Mouse (Mus musculus) kidney, postnatal 25 days (tissue): ENCODE results near the gene Rftn2.
A peak's percentile ranks its signal among the peaks of the same experiment; 100 is the strongest.

Source experiments
- DNase-seq, 2 experiments: peaks; one replicate each; pipeline ENCODE4 v3.0.0; 2021; ENCODE audit warnings: mixed read lengths in 2 of 2

The Rftn2 gene

GRCm38 (mm10) chr1:55226011-55226857 lies at the start of gene Rftn2:
Gene Rftn2 (minus strand): TSS chr1:55226782.
- DNase-seq, result peak in 1 of 2 experiments; percentile 27

GRCm38 (mm10) chr1:55265447-55265846 lies 38.9 kb upstream of the Rftn2 start:
- no peak for DNase-seq

- no peak for DNase-seq
Measured at GRCm38 (mm10) chr1:55264385-55264784, 37.8 kb upstream of the Rftn2 start.

DNA sequence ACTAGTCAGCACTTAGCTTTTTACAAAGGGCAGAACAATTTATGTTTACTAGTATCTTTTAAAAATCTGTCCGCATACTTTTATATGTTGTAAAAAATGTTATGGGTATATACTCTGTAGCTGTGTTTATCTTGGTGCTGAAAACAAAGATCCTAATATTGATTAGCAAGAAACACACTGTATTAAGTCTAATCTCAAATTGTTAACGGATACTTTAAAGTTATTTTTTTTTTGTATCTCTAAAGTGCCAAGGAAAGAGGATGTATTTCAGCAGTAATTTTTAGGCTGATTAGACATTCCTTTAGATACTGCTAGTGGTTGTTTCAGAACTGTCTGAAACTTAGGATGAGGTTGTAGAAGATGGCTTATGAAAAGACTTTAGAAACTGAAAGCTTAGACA lies 19.8 kb upstream of the Rftn2 start:
- no peak for DNase-seq

DNA sequence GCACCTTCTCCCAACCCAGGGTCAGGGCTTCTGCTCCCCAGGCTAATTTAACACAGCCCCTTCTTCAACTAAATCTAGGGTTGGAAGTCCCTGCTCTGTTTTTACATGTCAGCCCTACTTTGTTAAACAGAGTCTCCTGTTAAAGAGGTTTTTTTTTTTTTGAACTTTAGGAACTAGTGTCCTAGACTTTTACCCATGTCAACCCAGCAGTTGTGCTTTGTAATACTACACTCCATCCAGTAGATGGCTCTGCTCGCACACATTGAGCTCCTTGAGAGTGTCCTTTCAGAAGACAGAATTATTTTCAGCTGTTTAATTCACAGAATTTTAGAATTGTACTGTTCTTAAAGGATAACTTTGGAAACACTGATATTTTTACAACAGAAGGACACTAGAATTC lies 12.7 kb upstream of the Rftn2 start:
- DNase-seq, result peak; percentile 35 to 52

DNA sequence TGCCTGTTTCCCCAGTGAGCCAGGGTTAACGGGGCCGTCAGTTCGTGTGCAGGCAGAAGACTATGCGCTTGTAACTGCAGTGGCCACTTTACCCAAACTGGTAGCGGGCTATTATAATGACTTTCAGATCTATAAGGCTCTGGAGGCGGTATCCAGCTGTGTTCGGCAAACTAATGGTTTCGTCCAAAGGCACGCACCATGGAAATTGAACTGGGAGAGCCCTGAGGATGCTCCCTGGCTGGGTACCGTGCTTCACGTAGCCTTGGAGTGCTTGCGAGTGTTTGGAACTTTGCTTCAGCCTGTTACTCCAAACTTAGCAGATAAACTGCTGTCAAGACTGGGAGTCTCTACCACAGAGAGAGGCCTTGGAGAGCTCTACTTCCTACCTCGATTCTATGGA lies 11.9 kb upstream of the Rftn2 start:
- no peak for DNase-seq

DNA sequence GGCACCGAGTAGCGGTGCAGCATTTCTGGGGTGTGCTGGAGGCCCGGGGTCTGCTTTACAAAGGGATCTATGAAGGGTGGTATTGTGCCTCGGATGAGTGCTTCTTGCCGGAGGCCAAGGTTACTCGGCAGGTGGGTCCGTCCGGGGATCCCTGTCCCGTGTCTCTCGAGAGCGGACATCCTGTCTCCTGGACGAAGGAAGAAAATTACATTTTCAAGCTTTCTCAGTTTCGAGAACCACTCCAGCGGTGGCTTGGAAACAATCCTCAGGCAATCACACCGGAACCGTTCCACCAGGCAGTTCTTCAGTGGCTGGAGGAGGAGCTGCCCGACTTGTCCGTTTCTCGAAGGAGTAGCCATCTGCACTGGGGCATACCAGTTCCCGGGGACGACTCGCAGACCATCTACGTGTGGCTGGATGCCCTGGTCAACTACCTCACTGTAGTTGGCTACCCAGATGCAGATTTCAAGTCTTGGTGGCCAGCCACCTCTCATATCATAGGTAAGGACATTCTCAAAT lies 11.1 kb upstream of the Rftn2 start:
- DNase-seq, result peak; percentile 28 to 54

- DNase-seq, result peak; percentile 97 to 98
Measured at GRCm38 (mm10) chr1:55236890-55237642, 10.5 kb upstream of the Rftn2 start, which contains the start of gene Mars2. Gene Mars2 (plus strand): TSS chr1:55237177.

DNA sequence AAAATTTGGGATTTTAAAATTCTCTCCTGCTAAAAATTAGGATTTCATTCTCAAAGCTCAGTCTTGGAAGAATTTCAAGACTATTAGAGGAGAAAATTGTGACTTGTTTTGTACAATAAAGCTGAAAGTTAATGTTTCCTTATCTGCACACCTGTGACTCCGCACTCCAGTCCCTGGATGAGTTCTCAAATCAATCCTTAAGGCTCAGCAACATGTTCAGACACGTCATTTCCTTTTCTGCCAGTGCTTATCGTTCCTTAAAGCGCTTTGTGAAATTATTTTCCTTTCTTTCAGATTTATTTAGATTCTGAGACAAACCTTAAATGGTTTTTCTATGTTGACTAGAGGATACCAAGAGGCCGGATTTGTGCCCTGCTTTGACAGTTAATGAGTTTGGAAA lies 9.9 kb upstream of the Rftn2 start:
- DNase-seq, result no peak

- no peak for DNase-seq
Measured at GRCm38 (mm10) chr1:55234910-55235520, 8.4 kb upstream of the Rftn2 start.

DNA sequence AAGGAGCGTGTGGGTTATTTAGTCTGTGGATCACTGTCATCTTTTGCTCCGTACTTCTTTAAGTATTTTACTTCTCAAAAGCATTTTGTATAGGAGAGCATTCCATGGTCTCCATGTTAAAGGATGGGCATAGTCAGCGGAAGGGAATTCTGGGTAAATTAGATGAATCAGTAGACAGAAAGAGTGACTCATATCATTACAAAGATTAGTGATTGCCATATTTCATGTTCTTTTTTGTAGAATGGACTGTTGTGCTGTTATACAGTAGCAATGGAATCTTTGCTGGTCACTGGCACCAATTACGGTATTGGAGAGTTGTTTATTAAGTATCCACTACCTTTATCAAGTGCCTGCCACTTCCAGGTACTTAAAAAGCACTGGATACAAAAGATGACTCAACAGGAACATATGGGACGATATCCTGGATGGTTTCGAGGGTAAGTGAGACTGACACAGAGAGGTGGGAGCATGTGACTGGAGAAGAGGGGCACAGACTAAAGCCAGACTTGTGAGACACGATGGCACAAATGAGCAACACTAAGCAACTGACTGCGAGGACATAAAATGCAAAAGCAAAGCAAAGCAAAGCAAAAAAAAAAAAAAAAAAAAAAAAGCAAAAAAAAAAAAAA lies 1.8 kb upstream of the Rftn2 start:
- DNase-seq, result no peak

GRCm38 (mm10) chr1:55227376-55227775 lies 794 bp upstream of the Rftn2 start:
- no peak for DNase-seq

DNA sequence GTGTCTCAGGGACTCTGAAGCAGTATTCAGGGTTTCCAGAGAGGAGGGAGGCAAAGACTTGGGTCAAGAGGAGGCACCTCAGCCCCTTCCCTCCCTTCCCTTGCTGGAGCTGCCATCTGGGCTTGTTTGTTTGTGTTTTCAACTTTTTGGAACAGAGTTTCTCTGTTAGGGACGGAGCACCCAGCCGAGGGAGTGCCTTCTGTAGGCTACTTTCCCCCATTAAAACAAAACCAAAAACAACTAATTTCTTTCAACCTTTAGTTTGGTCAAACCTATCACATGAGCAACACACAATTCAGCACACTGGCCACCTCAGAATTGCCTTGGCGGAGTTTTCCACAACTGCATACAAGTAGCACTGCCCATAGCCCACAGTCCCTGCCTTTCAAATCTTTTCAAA lies 1.2 kb downstream of the Rftn2 start:
- DNase-seq, result no peak

DNA sequence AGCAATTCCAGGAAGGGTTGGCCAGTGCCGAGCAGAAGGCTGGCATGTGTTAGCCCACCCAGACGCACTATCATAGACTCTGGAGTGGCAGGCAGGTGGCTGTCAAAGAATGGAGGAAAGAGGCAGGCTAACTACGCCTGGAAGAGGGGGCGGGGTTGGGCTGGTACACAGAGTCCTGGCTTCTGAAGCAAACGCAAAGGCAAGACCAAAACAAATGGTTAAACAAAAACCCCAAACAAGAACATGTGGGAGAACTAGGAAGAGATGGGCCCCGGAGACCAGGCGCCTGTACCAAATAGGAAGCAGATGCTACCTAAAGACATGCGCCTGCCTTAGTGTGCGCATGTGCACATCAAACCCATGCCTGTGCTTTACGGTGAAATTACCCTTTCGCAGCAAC lies 2.5 kb downstream of the Rftn2 start:
- no peak for DNase-seq

- DNase-seq, result no peak
Measured at GRCm38 (mm10) chr1:55223026-55223425, 3.6 kb downstream of the Rftn2 start.

DNA sequence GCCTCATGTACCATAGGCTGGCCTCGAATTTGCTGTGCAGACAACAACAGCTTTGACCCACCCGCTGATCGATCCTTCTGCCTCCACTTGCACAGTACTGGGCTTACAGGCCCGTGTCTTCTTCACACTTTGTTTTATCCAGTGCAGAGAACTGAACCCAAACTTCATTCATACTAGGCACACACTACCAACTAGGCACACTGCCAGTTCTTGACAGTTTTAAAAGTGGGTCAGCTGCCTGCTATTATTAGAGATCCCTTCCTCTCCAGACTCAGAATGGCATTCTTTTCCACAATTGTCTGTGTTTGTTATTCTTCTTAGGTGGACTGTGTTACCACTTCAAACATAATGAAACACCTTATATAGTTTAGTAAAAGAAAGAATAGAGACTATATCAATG lies 5.2 kb downstream of the Rftn2 start:
- DNase-seq, result peak in 1 of 2 experiments; percentile 40

GRCm38 (mm10) chr1:55217191-55217590 lies 9.4 kb downstream of the Rftn2 start:
- DNase-seq, result no peak

- peak; percentile 42 to 74 for DNase-seq
Measured at GRCm38 (mm10) chr1:55215185-55215813, 11.3 kb downstream of the Rftn2 start.

DNA sequence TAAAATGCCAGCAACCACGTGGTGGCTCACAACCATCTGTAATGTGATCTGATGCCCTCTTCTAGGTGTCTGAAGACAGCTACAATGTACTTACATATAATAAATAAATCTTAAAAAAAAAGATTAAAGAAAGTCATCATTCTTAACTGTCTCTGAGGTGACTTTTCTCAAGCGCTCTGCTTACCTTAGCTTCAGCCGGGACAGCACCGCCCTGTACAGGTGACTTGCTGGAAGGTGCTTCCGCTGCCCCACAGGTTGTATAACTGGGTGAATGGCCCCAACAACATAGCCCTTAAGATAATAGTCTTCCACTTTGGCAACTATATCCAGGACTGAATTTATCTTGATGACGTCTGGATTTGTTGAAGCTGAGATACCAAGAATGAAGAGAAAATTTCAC lies 12.6 kb downstream of the Rftn2 start:
- DNase-seq, result no peak

GRCm38 (mm10) chr1:55213475-55213874 lies 13.1 kb downstream of the Rftn2 start:
- no peak for DNase-seq

GRCm38 (mm10) chr1:55212771-55213170 lies 13.8 kb downstream of the Rftn2 start:
- DNase-seq, result no peak

- no peak for DNase-seq
Measured at GRCm38 (mm10) chr1:55211081-55211480, 15.5 kb downstream of the Rftn2 start.
